Mouse (Mus musculus) left cerebral cortex, adult 6 months (tissue): ENCODE measurements around the gene Cep162. TPM values are rescaled to one million over a fixed set of nuclear protein-coding genes. Genes with fewer than 3 reads are reported as not detected.

Source experiments
- long read RNA-seq, 2 experiments: library from polyadenylated mRNA; unstranded; transcript quantifications; one replicate each; pipeline ENCODE4 v2.0.0; 2019 to 2020
- polyA plus RNA-seq: library from polyadenylated mRNA; unstranded; fragments of <200 nt; fragmentation: Nextera tagmentation; gene quantifications from 2 replicates; pipeline ENCODE4 v1.2.3, GENCODE M21; 2021

Gene Cep162
- 1.2 TPM in 2 replicates for polyA plus RNA-seq
- long read RNA-seq, experiment 1, partial matches to known transcripts: 7 of 9 reads
- long read RNA-seq, experiment 1, other reads (novel, unspliced or antisense): 2 of 9 reads
- long read RNA-seq, experiment 2, partial matches to known transcripts: 5 of 8 reads
- long read RNA-seq, experiment 2, other reads (novel, unspliced or antisense): 3 of 8 reads

DNA sequence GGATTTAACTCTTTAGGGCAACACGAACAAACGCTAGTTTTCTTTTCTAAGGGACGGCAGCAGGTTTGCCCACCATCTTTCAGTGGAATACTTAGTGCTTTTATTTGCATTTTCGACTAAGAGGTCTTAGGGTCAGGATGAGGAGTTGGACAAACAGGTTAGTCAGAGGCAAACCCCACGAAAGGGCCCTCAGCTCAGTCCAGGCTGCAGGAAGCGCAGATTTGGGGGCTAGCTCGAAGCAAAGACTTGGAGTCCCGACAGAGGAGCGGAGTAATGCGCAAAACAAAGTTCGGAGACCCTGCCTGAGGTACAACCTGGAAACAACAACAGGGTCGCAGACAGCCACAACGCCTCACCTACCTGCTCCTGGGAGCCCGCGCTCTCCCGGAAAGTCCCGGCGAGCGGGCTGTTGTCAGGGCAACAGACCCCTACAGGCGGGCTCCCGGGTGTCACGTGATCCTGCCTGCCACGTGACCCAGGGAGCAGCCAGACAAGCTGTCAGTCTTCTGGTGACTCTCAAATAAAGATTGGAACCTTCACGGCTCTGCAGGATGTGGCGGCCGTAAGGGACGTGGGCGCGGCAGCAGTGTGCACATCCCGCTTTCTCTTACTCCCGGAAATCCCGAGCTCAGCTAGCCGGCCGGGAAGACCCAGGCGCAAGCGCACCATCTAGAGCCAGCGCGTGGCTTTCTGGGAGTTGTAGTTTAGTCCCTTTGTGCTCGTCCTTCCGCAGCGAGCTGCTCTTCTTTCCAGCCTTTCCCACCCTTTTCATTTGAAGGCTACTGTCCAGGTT, at the start of gene Cep162:
Gene Cep162 (minus strand): TSS at position 634 of the 793 bp plus-strand sequence.

DNA sequence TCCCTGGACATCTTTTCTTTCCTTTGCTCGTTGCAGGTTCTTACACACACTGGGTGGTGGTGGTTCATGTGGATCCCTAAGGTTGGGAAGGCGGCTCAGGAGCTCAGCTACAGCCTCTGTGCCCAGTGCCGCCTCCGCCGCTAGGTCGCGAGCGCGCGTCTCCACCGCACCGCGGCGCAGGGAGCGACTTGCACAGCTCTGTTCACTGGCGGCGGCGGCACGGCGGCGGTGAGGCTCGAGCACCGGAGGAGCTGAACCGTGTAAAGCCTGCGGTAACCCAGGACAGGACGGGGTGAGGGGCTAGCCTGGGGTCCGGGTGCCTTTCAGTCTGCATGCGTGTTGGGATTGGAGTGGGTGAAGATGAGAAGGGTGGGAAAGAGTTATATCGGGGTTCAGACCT, 111.2 kb downstream of the Cep162 start, which contains the start of gene Mrap2:
Gene Mrap2 (plus strand): TSS at position 201 of the 400 bp plus-strand sequence.

Other genes with a start within 250 kb of the Cep162 start
- gene Ripply2, start 240.0 kb downstream of the Cep162 start, polyA plus RNA-seq: 19.7 and 20.6 TPM in 2 replicates
- gene Cyb5r4, start 233.5 kb downstream of the Cep162 start, polyA plus RNA-seq: 31.0 and 45.9 TPM in 2 replicates
- gene Mrap2, start 111.2 kb downstream of the Cep162 start, polyA plus RNA-seq: 2.3 and 4.2 TPM in 2 replicates